Mouse (Mus musculus): Measurements from ENCODE around the gene Gm26965. TPM values are rescaled to one million over a fixed set of nuclear protein-coding genes. Genes with fewer than 3 reads are reported as not detected.

The Gm26965 gene
- not detected in 2 replicates for polyA plus RNA-seq (2012; rRNA removed)

DNA sequence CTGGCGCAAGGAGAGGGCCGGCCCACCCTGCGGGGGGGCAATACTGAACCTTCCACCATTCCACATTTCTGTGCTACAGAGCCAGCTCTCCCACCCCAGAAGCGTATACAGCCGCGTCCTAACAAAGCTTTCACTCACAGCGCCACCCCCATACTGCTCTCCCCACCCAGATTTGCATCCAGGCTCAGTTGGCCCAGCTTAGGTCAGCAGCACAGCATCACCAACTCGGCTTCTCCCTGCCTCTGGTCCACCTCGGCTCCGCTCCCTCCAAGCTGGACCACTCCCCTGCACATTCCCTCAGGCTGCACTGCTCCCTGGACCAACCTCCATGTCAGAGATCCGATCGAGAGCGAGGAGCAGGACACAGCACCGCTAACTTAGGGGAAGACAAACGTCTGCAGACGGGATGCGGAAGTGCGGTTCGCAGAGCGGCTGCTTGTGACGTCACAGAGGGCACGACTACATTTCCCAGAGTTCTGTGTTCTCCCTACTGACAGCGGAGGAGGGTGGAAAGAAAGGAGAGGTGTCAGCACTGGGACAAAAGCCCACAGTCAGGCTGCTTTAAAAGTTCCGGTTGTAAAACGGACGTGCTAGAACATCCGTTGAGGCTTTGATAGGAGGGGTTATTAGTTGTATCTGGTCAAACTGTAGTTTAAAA, at the start of gene Gm26965, which contains the start of gene Zfp87:
TSS of gene Gm26965 (minus strand) at position 399 of the 658 bp plus-strand sequence.
TSS of gene Zfp87 (minus strand) at position 425 of the 658 bp plus-strand sequence.
- TF ChIP-seq POLR2A (IDR thresholded peaks at IDR 0.05; ENCODE audit: borderline replicate concordance, extremely low read depth, insufficient read depth, insufficient read length, poor library complexity, severe bottlenecking): 0 out of 2 replicates have a peak, but pooled peaks have one; percentile 25
- no peak for TF ChIP-seq CTCF (IDR thresholded peaks at IDR 0.05; ENCODE audit: borderline replicate concordance, extremely low read depth, insufficient read depth, insufficient read length)
- peak; percentile 98 for DNase-seq (ENCODE audit: low read depth)

DNA sequence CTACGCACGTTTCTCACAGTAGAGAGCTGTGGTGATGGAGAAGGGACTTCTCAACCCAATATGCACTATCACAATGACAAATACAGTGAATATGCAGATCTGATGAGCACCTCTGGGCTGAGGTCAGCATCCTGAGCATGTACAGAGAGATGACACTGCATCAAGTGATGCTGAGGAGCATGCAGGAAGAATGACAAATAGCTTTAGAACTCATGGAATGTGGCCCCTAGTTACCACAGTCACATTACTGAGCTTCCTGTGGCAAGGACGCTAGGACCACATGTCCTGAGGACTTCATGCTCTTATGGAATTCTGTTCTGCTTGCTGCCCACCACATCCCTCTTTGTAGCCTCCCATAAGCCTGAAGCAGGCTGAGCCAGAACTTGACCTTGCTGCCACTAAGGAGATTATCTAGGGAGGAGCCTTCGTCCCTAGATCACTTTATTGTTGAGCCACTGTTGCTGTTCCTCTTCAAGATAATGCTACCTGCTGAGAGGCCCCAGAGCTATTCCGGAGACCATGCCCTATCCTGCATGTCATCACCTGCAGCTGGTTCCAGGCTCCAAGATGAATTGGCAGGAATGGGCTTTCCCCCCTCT, 46.7 kb upstream of the Gm26965 start:
- TF ChIP-seq CTCF (IDR thresholded peaks at IDR 0.05; ENCODE audit: borderline replicate concordance, extremely low read depth, insufficient read depth, insufficient read length) (no peak), POLR2A (IDR thresholded peaks at IDR 0.05; ENCODE audit: borderline replicate concordance, extremely low read depth, insufficient read depth, insufficient read length, poor library complexity, severe bottlenecking) (no peak)

GRCm38 (mm10) chr13:67553730-67554129, 27.8 kb upstream of the Gm26965 start, which contains the start of gene Zfp748:
Zfp748 (minus strand) TSS chr13:67553830.
- DNase-seq (ENCODE audit: low read depth): no peak
- no peak for TF ChIP-seq POLR2A (IDR thresholded peaks at IDR 0.05; ENCODE audit: borderline replicate concordance, extremely low read depth, insufficient read depth, insufficient read length, poor library complexity, severe bottlenecking)
- no peak for TF ChIP-seq CTCF (IDR thresholded peaks at IDR 0.05; ENCODE audit: borderline replicate concordance, extremely low read depth, insufficient read depth, insufficient read length)

More for the DNA sequence above, 46.7 kb upstream of the Gm26965 start:
- DNase-seq (ENCODE audit: low read depth): no peak

- DNase-seq (ENCODE audit: low read depth): peak; percentile 98
- TF ChIP-seq POLR2A (IDR thresholded peaks at IDR 0.05; ENCODE audit: borderline replicate concordance, extremely low read depth, insufficient read depth, insufficient read length, poor library complexity, severe bottlenecking) (peak; percentile 30; the same call in 1 of the 2 replicates), CTCF (IDR thresholded peaks at IDR 0.05; ENCODE audit: borderline replicate concordance, extremely low read depth, insufficient read depth, insufficient read length) (no peak)
Measured at GRCm38 (mm10) chr13:67552505-67553346, 26.8 kb upstream of the Gm26965 start.

DNA sequence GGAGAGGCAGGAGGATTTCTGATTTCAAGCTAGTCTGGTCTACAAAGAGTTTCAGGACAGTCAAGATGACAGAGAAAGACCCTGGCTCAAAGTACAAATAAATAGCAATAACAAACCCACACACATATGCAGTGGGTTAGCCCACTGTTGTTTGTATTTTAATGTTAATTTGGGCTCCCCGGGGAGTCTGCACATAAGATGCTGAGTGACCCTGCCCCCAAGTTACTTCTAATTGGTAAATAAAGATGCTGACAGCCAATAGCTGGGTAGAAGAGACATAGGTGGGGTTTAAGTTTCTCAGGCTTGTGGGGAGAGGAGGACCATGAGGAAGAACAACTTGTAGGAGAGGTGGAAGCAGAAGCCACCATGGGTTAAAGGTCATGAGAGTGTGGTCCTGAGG, 20.0 kb upstream of the Gm26965 start:
- TF ChIP-seq CTCF (IDR thresholded peaks at IDR 0.05; ENCODE audit: borderline replicate concordance, extremely low read depth, insufficient read depth, insufficient read length): no peak
- no peak for TF ChIP-seq POLR2A (IDR thresholded peaks at IDR 0.05; ENCODE audit: borderline replicate concordance, extremely low read depth, insufficient read depth, insufficient read length, poor library complexity, severe bottlenecking)

DNA sequence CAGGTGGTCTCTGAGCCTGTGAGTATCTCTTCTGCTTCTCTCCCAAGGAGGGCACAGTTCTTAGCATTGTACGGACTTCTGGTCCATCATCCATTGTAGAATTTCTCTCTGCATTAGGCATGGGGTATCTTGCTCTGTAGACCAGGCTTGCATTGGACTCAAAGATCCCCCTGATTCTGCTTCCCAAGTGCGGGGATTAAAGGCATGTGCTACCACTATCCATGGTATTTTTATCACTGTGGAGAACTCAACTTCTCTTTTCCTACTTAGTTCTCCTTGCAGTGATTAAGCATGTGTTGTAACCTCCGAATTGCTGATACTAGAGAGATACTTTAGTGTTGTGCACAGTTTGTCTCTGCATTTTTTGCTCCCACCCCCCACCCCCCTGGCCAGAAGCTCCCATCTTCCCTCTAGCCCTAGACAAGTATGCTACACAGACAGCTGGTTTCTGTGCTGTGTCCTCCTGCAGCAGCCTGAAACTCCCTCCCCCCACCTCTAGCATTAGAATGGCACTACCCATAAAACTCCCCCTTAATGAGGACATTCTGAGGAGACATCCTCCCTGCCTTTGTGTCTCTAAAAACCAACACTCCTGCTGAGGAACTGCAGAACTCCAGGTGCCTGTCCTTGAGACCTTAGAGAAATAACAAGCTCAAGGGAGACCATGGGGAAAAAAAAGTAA, 1.2 kb upstream of the Gm26965 start:
- DNase-seq (ENCODE audit: low read depth): no peak
- TF ChIP-seq CTCF (IDR thresholded peaks at IDR 0.05; ENCODE audit: borderline replicate concordance, extremely low read depth, insufficient read depth, insufficient read length): no peak
- no peak for TF ChIP-seq POLR2A (IDR thresholded peaks at IDR 0.05; ENCODE audit: borderline replicate concordance, extremely low read depth, insufficient read depth, insufficient read length, poor library complexity, severe bottlenecking)

More for the DNA sequence above, 20.0 kb upstream of the Gm26965 start:
- DNase-seq (ENCODE audit: low read depth): no peak

- no peak for DNase-seq (ENCODE audit: low read depth)
- TF ChIP-seq CTCF (IDR thresholded peaks at IDR 0.05; ENCODE audit: borderline replicate concordance, extremely low read depth, insufficient read depth, insufficient read length) (no peak), POLR2A (IDR thresholded peaks at IDR 0.05; ENCODE audit: borderline replicate concordance, extremely low read depth, insufficient read depth, insufficient read length, poor library complexity, severe bottlenecking) (no peak)
Measured at GRCm38 (mm10) chr13:67500908-67501307, 25.0 kb downstream of the Gm26965 start.

DNA sequence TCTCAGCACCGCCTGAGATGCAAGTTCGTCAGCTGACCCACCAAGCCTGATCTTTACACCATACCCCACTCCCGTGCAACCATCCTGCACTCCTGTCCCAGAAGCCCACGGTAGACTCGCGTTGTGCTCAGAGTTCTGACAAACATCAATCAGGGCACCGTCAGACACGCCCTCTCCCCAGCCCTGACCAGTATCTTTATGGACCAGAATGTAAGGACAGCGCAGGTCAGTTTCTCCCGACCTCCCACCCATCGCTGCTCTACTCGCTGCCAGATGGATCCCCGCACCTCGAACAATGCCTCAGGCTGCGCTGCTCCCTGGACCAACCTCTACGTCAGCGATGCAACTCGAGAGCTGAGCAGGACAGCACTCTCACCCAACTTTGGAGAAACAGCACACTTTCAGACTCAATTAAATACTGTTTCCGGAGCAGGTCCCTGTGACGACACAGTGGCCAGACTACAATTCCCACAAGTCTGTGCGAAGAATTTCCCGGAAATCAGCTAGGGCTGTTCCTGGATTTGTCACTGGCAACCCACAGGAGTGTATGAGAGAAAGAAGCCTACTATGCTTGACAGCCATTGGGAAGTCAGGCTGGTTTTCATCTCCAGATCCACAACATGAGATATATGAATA, 25.7 kb downstream of the Gm26965 start, which contains the start of gene Zfp58:
TSS of gene Zfp58 (minus strand) at position 472 of the 636 bp plus-strand sequence.
- TF ChIP-seq CTCF (IDR thresholded peaks at IDR 0.05; ENCODE audit: borderline replicate concordance, extremely low read depth, insufficient read depth, insufficient read length): no peak
- no peak for TF ChIP-seq POLR2A (IDR thresholded peaks at IDR 0.05; ENCODE audit: borderline replicate concordance, extremely low read depth, insufficient read depth, insufficient read length, poor library complexity, severe bottlenecking)
- peak; percentile 97 for DNase-seq (ENCODE audit: low read depth)

DNA sequence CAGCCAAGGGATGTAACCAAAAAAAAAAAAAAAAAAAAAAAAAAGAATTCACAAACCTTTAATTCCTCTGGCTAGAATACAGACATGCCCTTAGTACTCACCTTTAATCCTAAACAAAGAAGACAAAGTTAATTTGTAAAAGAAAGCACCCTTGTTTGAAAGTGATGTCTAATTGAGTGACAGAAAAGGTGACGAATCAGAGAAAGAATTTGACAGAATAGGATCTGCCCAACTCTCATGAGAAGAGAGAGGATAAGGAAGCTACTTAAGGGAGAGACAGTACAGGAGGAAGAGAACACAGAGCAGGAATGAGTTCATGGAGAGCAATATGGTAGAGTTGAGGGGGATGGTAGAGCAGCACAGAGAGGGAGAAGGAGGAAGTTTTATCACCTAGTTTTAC, 30.3 kb downstream of the Gm26965 start:
- no peak for TF ChIP-seq CTCF (IDR thresholded peaks at IDR 0.05; ENCODE audit: borderline replicate concordance, extremely low read depth, insufficient read depth, insufficient read length)
- no peak for TF ChIP-seq POLR2A (IDR thresholded peaks at IDR 0.05; ENCODE audit: borderline replicate concordance, extremely low read depth, insufficient read depth, insufficient read length, poor library complexity, severe bottlenecking)
- DNase-seq (ENCODE audit: low read depth): no peak

GRCm38 (mm10) chr13:67484424-67484811, 41.5 kb downstream of the Gm26965 start:
- no peak for DNase-seq (ENCODE audit: low read depth)
- TF ChIP-seq POLR2A (IDR thresholded peaks at IDR 0.05; ENCODE audit: borderline replicate concordance, extremely low read depth, insufficient read depth, insufficient read length, poor library complexity, severe bottlenecking) (no peak), CTCF (IDR thresholded peaks at IDR 0.05; ENCODE audit: borderline replicate concordance, extremely low read depth, insufficient read depth, insufficient read length) (no peak)

Measured in brain, embryonic 14.5 days (tissue).